Mouse (Mus musculus): ENCODE measurements around the gene Gm6583. TPM values are rescaled to one million over a fixed set of nuclear protein-coding genes. Genes with fewer than 3 reads are reported as not detected.
"Not testable (repeated sequence)": the region's sequence is repeated elsewhere in the genome, so short reads cannot be mapped to it uniquely, and the experiment has no call there.

Gene Gm6583
- polyA plus RNA-seq, 1 experiment: not detected

DNA sequence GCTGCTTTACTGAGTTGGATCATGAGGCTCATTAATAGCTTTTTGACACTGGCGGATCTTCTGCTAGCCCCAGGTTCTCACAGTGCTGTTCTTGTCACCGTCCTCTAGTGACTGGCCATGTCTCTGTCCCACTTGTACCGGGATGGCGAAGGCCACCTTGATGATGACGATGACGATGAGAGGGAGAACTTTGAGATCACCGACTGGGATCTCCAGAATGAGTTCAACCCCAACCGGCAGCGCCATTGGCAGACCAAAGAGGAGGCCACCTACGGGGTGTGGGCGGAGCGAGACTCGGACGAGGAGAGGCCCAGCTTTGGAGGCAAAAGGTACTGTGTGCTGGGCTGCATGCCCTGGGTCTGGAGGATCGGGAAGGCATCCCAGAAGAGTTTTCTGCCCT is 28.0 kb downstream of the Gm6583 start:
- Histone ChIP-seq H3K4me3 (ENCODE audit: insufficient read depth, low read length) (no peak overlapping the region), H3K27ac (ENCODE audit: insufficient read depth, low read length) (no peak overlapping the region), H3K4me1 (ENCODE audit: control insufficient read depth, insufficient read depth, low read length) (peaks cover 2% of the 10 kb centered on the region)
- no peak for TF ChIP-seq CTCF (IDR thresholded peaks at IDR 0.05; ENCODE audit: borderline replicate concordance, insufficient read depth, low read length)
- no peak for TF ChIP-seq POLR2A (IDR thresholded peaks at IDR 0.05; ENCODE audit: low read depth, low read length)

GRCm38 (mm10) chr5:112326446-112327009 is 29.3 kb downstream of the Gm6583 start:
- TF ChIP-seq CTCF (IDR thresholded peaks at IDR 0.05; ENCODE audit: borderline replicate concordance, insufficient read depth, low read length) (no peak), POLR2A (IDR thresholded peaks at IDR 0.05; ENCODE audit: low read depth, low read length) (no peak)
- no peak overlapping the region for H3K27ac ChIP-seq (ENCODE audit: insufficient read depth, low read length)
- peak overlapping the region; percentile 77 for H3K4me3 ChIP-seq (ENCODE audit: insufficient read depth, low read length)
- peaks cover 2% of the 10 kb centered on the region for H3K4me1 ChIP-seq (ENCODE audit: control insufficient read depth, insufficient read depth, low read length)

- Histone ChIP-seq H3K27ac (ENCODE audit: insufficient read depth, low read length) (peak within 1 kb of the TSS; percentile 59), H3K4me3 (ENCODE audit: insufficient read depth, low read length) (peak within 1 kb of the TSS; percentile 77), H3K4me1 (ENCODE audit: control insufficient read depth, insufficient read depth, low read length) (peaks cover 2% of the 10 kb centered on the region)
- peak; percentile 91 for TF ChIP-seq POLR2A (IDR thresholded peaks at IDR 0.05; ENCODE audit: low read depth, low read length)
- no peak for TF ChIP-seq CTCF (IDR thresholded peaks at IDR 0.05; ENCODE audit: borderline replicate concordance, insufficient read depth, low read length)
These were observed 30.0 kb downstream of the Gm6583 start, which contains the start of gene Tfip11 for GRCm38 (mm10) chr5:112325546-112326445. Gene Tfip11, plus strand, starts transcription at chr5:112326358.

DNA sequence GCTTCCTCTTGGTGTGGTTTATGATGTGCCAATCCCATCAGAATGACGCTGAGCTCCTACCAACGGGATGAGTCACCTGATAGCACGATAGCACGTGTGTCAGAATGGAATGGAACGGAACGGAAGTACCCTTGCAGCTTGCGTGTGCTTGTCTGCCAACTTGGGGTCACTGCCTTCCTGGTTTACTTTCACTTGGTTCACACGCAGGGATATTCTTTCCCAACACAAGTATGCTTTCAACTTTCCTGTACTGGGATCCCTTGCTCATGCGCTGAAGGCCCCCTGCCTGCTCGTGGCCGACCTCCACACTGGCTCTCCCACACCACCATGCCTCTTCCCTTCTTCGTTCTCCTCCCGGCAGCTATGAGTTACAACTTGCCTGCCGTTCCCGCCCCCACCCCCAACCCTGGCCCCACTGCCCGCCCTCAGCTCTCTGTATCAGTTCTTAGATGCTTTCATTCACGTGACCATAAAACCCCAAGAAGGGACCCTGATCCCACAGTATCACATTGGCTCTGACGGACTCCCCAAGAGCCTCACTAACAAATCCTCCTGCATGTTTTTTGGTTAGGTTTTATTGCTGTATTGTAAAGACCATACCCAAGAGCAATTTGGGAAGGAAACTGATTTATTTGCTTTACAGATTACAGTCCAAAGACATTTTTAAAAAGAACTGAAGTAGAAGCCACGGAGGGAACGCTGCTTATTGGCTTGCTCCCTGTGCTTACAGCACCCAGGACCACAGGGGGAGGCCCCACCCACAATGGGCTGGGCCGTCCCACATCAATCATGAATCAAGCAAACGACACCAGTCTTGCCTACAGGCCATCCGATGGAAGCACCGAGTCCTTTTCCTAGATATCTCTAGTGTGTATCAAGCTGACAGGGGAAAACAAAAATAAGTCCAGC is 30.9 kb downstream of the Gm6583 start:
- peak overlapping the region; percentile 57 for H3K27ac ChIP-seq (ENCODE audit: insufficient read depth, low read length)
- peaks cover 2% of the 10 kb centered on the region for H3K4me1 ChIP-seq (ENCODE audit: control insufficient read depth, insufficient read depth, low read length)
- H3K4me3 ChIP-seq (ENCODE audit: insufficient read depth, low read length): no peak overlapping the region
- TF ChIP-seq POLR2A (IDR thresholded peaks at IDR 0.05; ENCODE audit: low read depth, low read length) (peak; percentile 59), CTCF (IDR thresholded peaks at IDR 0.05; ENCODE audit: borderline replicate concordance, insufficient read depth, low read length) (no peak)

- no peak overlapping the region for H3K27ac ChIP-seq (ENCODE audit: insufficient read depth, low read length)
- no peak overlapping the region for H3K4me3 ChIP-seq (ENCODE audit: insufficient read depth, low read length)
- peaks cover 2% of the 10 kb centered on the region for H3K4me1 ChIP-seq (ENCODE audit: control insufficient read depth, insufficient read depth, low read length)
- TF ChIP-seq CTCF (IDR thresholded peaks at IDR 0.05; ENCODE audit: borderline replicate concordance, insufficient read depth, low read length) (no peak), POLR2A (IDR thresholded peaks at IDR 0.05; ENCODE audit: low read depth, low read length) (no peak)
These were observed 32.6 kb downstream of the Gm6583 start for GRCm38 (mm10) chr5:112323246-112323645.

- Histone ChIP-seq H3K27ac (ENCODE audit: insufficient read depth, low read length) (no peak overlapping the region), H3K4me3 (ENCODE audit: insufficient read depth, low read length) (no peak overlapping the region), H3K4me1 (ENCODE audit: control insufficient read depth, insufficient read depth, low read length) (no peaks in the 10 kb centered on the region; the same call in none of the 2 replicates)
- TF ChIP-seq CTCF (IDR thresholded peaks at IDR 0.05; ENCODE audit: borderline replicate concordance, insufficient read depth, low read length) (no peak), POLR2A (IDR thresholded peaks at IDR 0.05; ENCODE audit: low read depth, low read length) (no peak)
These were observed 34.5 kb downstream of the Gm6583 start for GRCm38 (mm10) chr5:112321376-112321775.

DNA sequence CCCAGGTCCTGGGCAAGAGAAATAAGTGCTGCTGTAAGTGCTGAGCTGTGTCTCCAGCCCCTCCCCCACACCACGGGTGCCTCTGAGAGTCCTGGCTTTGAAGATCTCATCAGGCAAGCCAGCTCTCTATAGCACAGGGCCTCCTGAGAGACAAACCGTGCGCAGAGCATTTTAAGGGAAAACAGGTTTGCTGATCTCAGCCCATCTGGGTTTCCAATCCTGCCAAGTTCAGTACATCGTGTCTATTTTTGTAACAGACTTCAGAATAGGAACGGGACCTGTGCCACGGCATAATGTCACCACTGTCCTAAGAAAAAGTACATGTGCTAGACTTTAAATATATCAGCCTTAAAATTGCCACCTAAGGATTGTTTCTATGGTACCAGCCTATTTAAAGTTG is 34.9 kb downstream of the Gm6583 start:
- no peaks in the 10 kb centered on the region; the same call in none of the 2 replicates for H3K4me1 ChIP-seq (ENCODE audit: control insufficient read depth, insufficient read depth, low read length)
- TF ChIP-seq POLR2A (IDR thresholded peaks at IDR 0.05; ENCODE audit: low read depth, low read length) (no peak), CTCF (IDR thresholded peaks at IDR 0.05; ENCODE audit: borderline replicate concordance, insufficient read depth, low read length) (no peak)
- H3K27ac ChIP-seq (ENCODE audit: insufficient read depth, low read length): no peak overlapping the region
- H3K4me3 ChIP-seq (ENCODE audit: insufficient read depth, low read length): no peak overlapping the region

DNA sequence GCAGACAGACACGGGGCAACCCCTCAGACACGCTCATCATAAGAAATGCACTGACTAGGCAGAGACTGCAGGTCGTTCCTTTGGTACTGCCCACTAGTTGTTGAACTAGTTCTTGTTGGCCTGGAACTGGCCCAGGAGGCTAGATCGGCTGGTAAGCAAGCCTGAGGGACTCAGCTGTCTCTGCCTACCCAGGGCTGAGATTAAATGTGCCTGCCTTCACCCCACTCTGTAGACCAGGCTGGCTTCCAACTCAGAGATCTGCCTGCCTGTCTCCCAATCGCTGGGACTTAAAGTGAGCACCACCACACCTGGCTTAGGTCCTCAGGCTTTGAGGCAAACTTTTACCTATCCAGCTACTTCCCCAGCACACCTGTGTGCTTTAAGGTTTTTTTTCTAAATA is 35.5 kb downstream of the Gm6583 start:
- no peak for TF ChIP-seq POLR2A (IDR thresholded peaks at IDR 0.05; ENCODE audit: low read depth, low read length)
- no peak for TF ChIP-seq CTCF (IDR thresholded peaks at IDR 0.05; ENCODE audit: borderline replicate concordance, insufficient read depth, low read length)

DNA sequence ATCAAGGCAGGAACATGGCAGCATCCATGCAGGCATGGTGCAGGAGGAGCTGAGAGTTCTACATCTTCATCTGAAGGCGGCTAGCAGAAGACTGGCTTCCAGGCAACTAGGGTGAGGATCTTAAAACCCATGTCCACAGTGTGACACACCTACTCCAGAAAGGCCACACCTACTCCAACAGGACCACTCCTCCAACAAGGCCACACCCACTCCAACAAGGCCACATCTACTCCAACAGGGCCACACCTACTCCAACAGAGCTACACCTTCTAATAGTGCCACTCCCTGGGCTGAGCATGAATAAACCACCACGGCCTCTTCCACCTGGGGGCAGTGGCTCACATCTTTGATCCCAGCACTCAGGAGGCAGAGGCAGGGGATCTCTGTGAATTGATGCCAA is 36.5 kb downstream of the Gm6583 start:
- not testable (repeated sequence) for H3K4me1 ChIP-seq (ENCODE audit: control insufficient read depth, insufficient read depth, low read length); H3K4me3 ChIP-seq (ENCODE audit: insufficient read depth, low read length); H3K27ac ChIP-seq (ENCODE audit: insufficient read depth, low read length)

More for the DNA sequence above, 35.5 kb downstream of the Gm6583 start:
- H3K4me1 ChIP-seq (ENCODE audit: control insufficient read depth, insufficient read depth, low read length): no peaks in the 10 kb centered on the region; the same call in none of the 2 replicates
- H3K27ac ChIP-seq (ENCODE audit: insufficient read depth, low read length): no peak overlapping the region
- H3K4me3 ChIP-seq (ENCODE audit: insufficient read depth, low read length): no peak overlapping the region

Measured in embryonic fibroblast, embryonic 13.5 days (primary cell).